Mouse (Mus musculus): ENCODE measurements around the gene Rps27.
"Not testable (repeated sequence)": the region's sequence is repeated elsewhere in the genome, so short reads cannot be mapped to it uniquely, and the experiment has no call there.

GRCm38 (mm10) chr3:90252659-90253058, 39.2 kb upstream of the Rps27 start:
- not testable (repeated sequence) for TF ChIP-seq CTCF, EP300 (IDR thresholded peaks at IDR 0.05; ENCODE audit: low read depth)
